Mouse (Mus musculus) layer of hippocampus, adult 6 months (tissue): Measurements from ENCODE around the gene Vmn2r115. TPM values are rescaled to one million over a fixed set of nuclear protein-coding genes. Genes with fewer than 3 reads are reported as not detected.

Source experiments
- long read RNA-seq, 2 experiments: library from polyadenylated mRNA; unstranded; transcript quantifications; one replicate each; pipeline ENCODE4 v2.0.0; 2019 to 2020
- polyA plus RNA-seq: library from polyadenylated mRNA; unstranded; fragments of <200 nt; fragmentation: Nextera tagmentation; gene quantifications from 2 replicates; pipeline ENCODE4 v1.2.3, GENCODE M21; 2021

Gene Vmn2r115
- polyA plus RNA-seq, result not detected in 2 replicates
- long read RNA-seq, experiment 1, result 0 reads
- long read RNA-seq, experiment 2, result 0 reads

GRCm38 (mm10) chr17:23343441-23343840 is at the start of gene Vmn2r115:
Vmn2r115 (plus strand) TSS chr17:23343741.

GRCm38 (mm10) chr17:23312437-23312836 is 31.1 kb upstream of the Vmn2r115 start, which contains the start of gene Vmn2r114:
Vmn2r114 (minus strand) TSS chr17:23312537.

GRCm38 (mm10) chr17:23384304-23384703 is 40.8 kb downstream of the Vmn2r115 start, which contains the start of gene Vmn2r116:
Vmn2r116 (plus strand) TSS chr17:23384604.

Other genes with a start within 250 kb of the Vmn2r115 start
- gene Zfp40, start 150.5 kb upstream of the Vmn2r115 start, polyA plus RNA-seq, result 3.3 and 5.5 TPM in 2 replicates
- not detected in 2 replicates for gene Vmn2r114, start 31.2 kb upstream of the Vmn2r115 start, polyA plus RNA-seq
- not detected in 2 replicates for gene Vmn2r116, start 40.9 kb downstream of the Vmn2r115 start, polyA plus RNA-seq
- gene Vmn2r117, start 136.0 kb downstream of the Vmn2r115 start, polyA plus RNA-seq, result not detected in 2 replicates
- gene Zfp213, start 220.5 kb downstream of the Vmn2r115 start, polyA plus RNA-seq, result 8.9 and 9.0 TPM in 2 replicates